Mouse (Mus musculus) C2C12 (cell line): ENCODE measurements at regions not wholly inside any gene's neighbourhood (a gene's known extent, or its start where the extent isn't known, plus 50 kb on each side); places are given as distances from the start of the nearest gene placed in this dataset.
A peak's percentile ranks its signal among the peaks of the same experiment; 100 is the strongest.

ENCODE experiments used
- H3K27me3 ChIP-seq: one replicate; pipeline ENCODE4 v1.6.1; 2011; ENCODE audit not compliant: control insufficient read depth, insufficient read depth, insufficient read length
- H3K36me3 ChIP-seq: one replicate; pipeline ENCODE4 v1.6.1; 2011; ENCODE audit not compliant: control insufficient read depth, insufficient read depth
- H3K4me3 ChIP-seq: one replicate; pipeline ENCODE4 v1.5.1; 2011; ENCODE audit warnings: mild to moderate bottlenecking, control low read depth; ENCODE audit not compliant: poor library complexity, insufficient read depth, severe bottlenecking
- H3K79me2 ChIP-seq: one replicate; pipeline ENCODE4 v1.6.1; 2011; ENCODE audit not compliant: control insufficient read depth, insufficient read depth
- H3K79me3 ChIP-seq: one replicate; pipeline ENCODE4 v1.6.1; 2011; ENCODE audit warnings: low read depth, control low read depth
- H3ac ChIP-seq: one replicate; pipeline ENCODE3; 2011; ENCODE audit warnings: low read depth; ENCODE audit not compliant: control insufficient read depth, insufficient read length
- CEBPB ChIP-seq: IDR thresholded peaks from one replicate; pipeline ENCODE4 v1.6.1; 2011; ENCODE audit warnings: low read depth, mild to moderate bottlenecking, control low read depth, moderate library complexity
- CTCF ChIP-seq: IDR thresholded peaks from one replicate; pipeline ENCODE4 v1.5.1; 2011; ENCODE audit not compliant: control insufficient read depth, insufficient read depth, insufficient read length
- FOSL1 ChIP-seq: IDR thresholded peaks from one replicate; pipeline ENCODE4 v1.8.0; 2011; ENCODE audit warnings: mild to moderate bottlenecking, low read length; ENCODE audit not compliant: poor library complexity, insufficient read depth, severe bottlenecking
- MAX ChIP-seq: IDR thresholded peaks from one replicate; pipeline ENCODE4 v1.6.1; 2011; ENCODE audit warnings: mild to moderate bottlenecking, control low read depth
- MYOD1 ChIP-seq: IDR thresholded peaks from one replicate; pipeline ENCODE4 v1.6.1; 2011; ENCODE audit warnings: low read depth; ENCODE audit not compliant: control insufficient read depth, insufficient read length
- MYOG ChIP-seq: IDR thresholded peaks from one replicate; pipeline ENCODE4 v1.6.1; 2011; ENCODE audit not compliant: control insufficient read depth, insufficient read length; ENCODE audit errors: extremely low read depth
- USF1 ChIP-seq: IDR thresholded peaks from one replicate; pipeline ENCODE4 v1.6.1; 2011; ENCODE audit warnings: low read depth, mild to moderate bottlenecking, control low read depth, moderate library complexity

DNA sequence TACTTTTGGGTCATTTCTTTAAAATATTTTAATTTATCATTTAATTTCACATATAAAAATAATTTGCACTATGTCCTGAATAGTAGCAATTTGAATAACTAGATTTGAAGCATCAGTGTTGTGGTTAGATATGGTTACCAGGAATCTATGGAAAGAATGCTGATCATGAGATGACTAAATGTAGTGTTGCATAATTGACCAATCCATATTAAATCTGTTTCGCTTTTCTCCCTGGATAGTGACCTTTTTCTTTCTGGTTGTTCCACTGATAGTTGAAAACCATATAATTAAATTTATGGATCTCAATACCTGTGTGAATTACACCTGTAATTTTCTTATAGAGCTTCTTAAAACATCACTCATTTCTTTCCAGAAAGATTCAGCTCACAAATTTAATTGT is 1003.7 kb downstream of the Slc22a22 start:
- H3K79me2 ChIP-seq, result no peaks in the 10 kb centered on the region
- H3K36me3 ChIP-seq, result no peaks in the 10 kb centered on the region
- TF ChIP-seq MYOG (no peak), MAX (no peak), CEBPB (peak; percentile 92), USF1 (no peak), MYOD1 (no peak), CTCF (no peak)
- H3K79me3 ChIP-seq, result no peaks in the 10 kb centered on the region
- H3K4me3 ChIP-seq, result no peak overlapping the region
- H3ac ChIP-seq, result no peak overlapping the region
- H3K27me3 ChIP-seq, result no peaks in the 10 kb centered on the region

DNA sequence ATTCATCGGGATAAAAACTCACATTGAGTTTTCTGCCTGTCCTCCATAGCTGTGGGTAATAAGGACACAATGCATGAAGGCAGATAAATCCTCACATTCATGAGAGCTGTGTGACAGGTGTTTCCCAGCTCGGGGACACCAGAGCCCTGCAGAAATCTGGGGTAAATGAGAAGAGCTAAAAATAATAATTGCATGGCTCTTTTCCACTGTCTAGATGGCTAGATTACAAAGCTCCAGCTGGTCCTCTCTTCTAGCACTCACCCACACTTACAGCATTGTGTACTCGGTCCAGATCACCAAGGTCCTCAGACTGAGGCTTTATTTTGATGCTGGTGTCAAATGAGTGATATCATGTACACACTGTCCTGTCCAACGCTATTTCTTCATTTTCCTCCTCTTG is 1025.5 kb downstream of the Slc22a22 start:
- Histone ChIP-seq H3K79me2 (no peaks in the 10 kb centered on the region), H3K4me3 (no peak overlapping the region), H3K27me3 (no peaks in the 10 kb centered on the region), H3ac (no peak overlapping the region), H3K79me3 (no peaks in the 10 kb centered on the region), H3K36me3 (no peaks in the 10 kb centered on the region)
- no peak for TF ChIP-seq FOSL1
- TF ChIP-seq CTCF, result no peak
- no peak for TF ChIP-seq USF1
- no peak for TF ChIP-seq MYOG
- TF ChIP-seq MYOD1, result no peak
- no peak for TF ChIP-seq MAX
- no peak for TF ChIP-seq CEBPB

DNA sequence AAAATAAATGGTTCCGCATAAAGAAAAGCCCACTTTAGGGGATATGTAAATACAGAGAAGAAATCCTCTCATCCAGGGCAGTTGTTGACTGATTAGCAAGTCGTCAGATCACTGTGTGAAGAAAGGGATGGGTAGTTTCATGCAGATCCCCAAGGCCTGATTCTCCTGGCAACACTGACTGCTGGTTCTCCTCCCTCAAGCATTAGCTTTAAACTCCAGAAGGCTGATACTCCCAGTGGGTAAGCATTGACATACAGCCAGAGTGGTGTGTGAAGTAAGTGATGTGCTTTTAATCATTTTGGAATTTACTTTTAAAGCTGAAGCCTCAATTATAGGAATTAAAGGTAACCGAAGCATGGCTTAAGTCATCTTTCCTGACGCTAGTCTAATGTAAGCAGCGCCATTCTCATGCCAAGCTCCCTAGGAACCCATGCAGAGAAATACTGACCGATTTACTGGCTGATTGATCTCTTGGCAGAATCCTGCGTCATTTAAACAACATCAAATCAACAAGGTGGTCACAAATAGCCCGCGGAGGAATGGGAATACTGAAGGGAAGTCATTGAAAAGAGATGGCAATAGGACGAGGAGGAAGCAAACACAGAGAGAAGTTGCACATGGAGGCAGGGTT is 1029.3 kb downstream of the Slc22a22 start:
- H3K79me3 ChIP-seq, result no peaks in the 10 kb centered on the region
- H3ac ChIP-seq, result no peak overlapping the region
- no peaks in the 10 kb centered on the region for H3K36me3 ChIP-seq
- TF ChIP-seq MYOD1, result no peak
- no peak for TF ChIP-seq USF1
- no peak for TF ChIP-seq CTCF
- TF ChIP-seq FOSL1, result no peak
- TF ChIP-seq CEBPB, result no peak
- TF ChIP-seq MAX, result no peak
- TF ChIP-seq MYOG, result no peak
- no peak overlapping the region for H3K4me3 ChIP-seq
- no peaks in the 10 kb centered on the region for H3K27me3 ChIP-seq
- H3K79me2 ChIP-seq, result no peaks in the 10 kb centered on the region

DNA sequence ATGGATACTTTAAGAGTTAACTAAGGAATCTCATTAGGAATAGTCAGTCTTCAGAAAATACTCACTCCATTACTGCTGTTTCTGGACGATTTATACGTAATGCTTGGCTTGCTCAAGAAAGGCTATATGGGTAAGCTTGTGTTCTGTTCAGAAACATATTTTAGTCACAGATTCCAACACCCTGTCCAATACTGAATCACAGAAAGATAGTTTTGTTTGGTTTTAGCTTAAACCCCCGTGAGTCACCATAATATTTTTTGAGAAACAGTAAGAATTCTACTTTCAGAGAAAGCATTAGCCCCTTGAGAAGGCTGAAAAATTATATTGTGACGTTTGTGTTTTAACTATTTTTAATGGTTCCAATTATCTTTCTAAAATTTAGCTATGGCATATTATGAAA is 1037.3 kb downstream of the Slc22a22 start:
- no peak for TF ChIP-seq MYOD1
- TF ChIP-seq CTCF, result no peak
- TF ChIP-seq MYOG, result no peak
- TF ChIP-seq USF1, result no peak
- Histone ChIP-seq H3K4me3 (no peak overlapping the region), H3K79me3 (no peaks in the 10 kb centered on the region), H3ac (no peak overlapping the region), H3K36me3 (no peaks in the 10 kb centered on the region), H3K27me3 (no peaks in the 10 kb centered on the region), H3K79me2 (no peaks in the 10 kb centered on the region)

DNA sequence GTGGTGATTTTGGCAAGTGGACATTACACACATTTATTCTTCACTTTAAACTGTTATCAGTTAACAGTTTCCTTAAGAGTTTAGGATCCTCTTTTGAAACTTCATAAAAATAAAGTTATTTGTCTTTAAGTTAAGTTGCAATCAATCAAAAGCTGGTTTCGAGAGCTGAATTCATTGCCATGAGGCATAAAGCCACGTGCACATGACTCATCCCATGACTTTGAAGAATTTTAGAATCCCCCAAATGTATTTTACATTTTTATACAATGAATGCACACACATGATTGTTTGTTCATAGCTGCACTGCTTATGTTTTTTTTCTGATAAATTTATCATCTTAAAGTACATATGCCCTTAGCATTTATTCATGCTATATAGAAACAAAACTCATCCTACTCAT is 1039.1 kb downstream of the Slc22a22 start:
- Histone ChIP-seq H3K4me3 (no peak overlapping the region), H3K79me3 (no peaks in the 10 kb centered on the region), H3K36me3 (no peaks in the 10 kb centered on the region), H3K27me3 (no peaks in the 10 kb centered on the region), H3ac (no peak overlapping the region), H3K79me2 (no peaks in the 10 kb centered on the region)
- TF ChIP-seq CEBPB, result no peak
- peak; percentile 62 for TF ChIP-seq MAX
- TF ChIP-seq USF1, result peak; percentile 78
- TF ChIP-seq FOSL1, result peak; percentile 18
- TF ChIP-seq CTCF, result no peak
- no peak for TF ChIP-seq MYOD1
- no peak for TF ChIP-seq MYOG

GRCm38 (mm10) chr15:56436131-56436530 is 1041.3 kb downstream of the Slc22a22 start:
- Histone ChIP-seq H3K36me3 (no peaks in the 10 kb centered on the region), H3K79me2 (no peaks in the 10 kb centered on the region), H3K27me3 (no peaks in the 10 kb centered on the region), H3ac (no peak overlapping the region), H3K4me3 (no peak overlapping the region), H3K79me3 (no peaks in the 10 kb centered on the region)
- TF ChIP-seq FOSL1 (no peak), MYOG (no peak), USF1 (no peak), MYOD1 (no peak), CTCF (no peak), MAX (no peak), CEBPB (no peak)
